Mouse (Mus musculus) forebrain, embryonic 11.5 days (tissue): ENCODE measurements around the gene Ppil3. TPM values are rescaled to one million over a fixed set of nuclear protein-coding genes. Genes with fewer than 3 reads are reported as not detected.

ENCODE experiments used
- ATAC-seq: fragments of 200-750 bp; cut with Nextera tagmentation; replicated peaks from 2 replicates; pipeline ENCODE4 v1.8.0; 2017; ENCODE audit warnings: moderate TSS enrichment; ENCODE audit not compliant: low FRiP score
- DNase-seq: peaks from one replicate; pipeline ENCODE4 v3.0.0-alpha.2; 2017; ENCODE audit warnings: low spot score
- H3K27ac ChIP-seq: fragments of 300-500 bp; sonication (generic); 2 replicates; pipeline ENCODE4 v1.5.1; 2014; ENCODE audit warnings: low read depth, low read length
- H3K27me3 ChIP-seq: fragments of 300-500 bp; sonication (generic); 2 replicates; pipeline ENCODE4 v1.6.1; 2014; ENCODE audit warnings: mild to moderate bottlenecking, low read length, mixed read lengths; ENCODE audit not compliant: control insufficient read depth, insufficient read depth
- H3K36me3 ChIP-seq: fragments of 300-500 bp; sonication (generic); 2 replicates; pipeline ENCODE4 v1.6.1; 2014; ENCODE audit warnings: mild to moderate bottlenecking, low read length, moderate library complexity, mixed read lengths; ENCODE audit not compliant: control insufficient read depth, insufficient read depth
- H3K4me1 ChIP-seq: fragments of 300-500 bp; sonication (generic); replicated peaks from 2 replicates; pipeline ENCODE4 v1.6.1; 2014; ENCODE audit warnings: low read length, mixed read lengths; ENCODE audit not compliant: control insufficient read depth, insufficient read depth
- H3K4me2 ChIP-seq: fragments of 300-500 bp; sonication (generic); 2 replicates; pipeline ENCODE4 v1.6.1; 2014; ENCODE audit warnings: low read depth, mild to moderate bottlenecking, low read length, moderate library complexity, mixed read lengths; ENCODE audit not compliant: severe bottlenecking
- H3K4me3 ChIP-seq: fragments of 300-500 bp; sonication (generic); 2 replicates; pipeline ENCODE4 v1.5.1; 2014; ENCODE audit warnings: low read depth, low read length
- H3K9ac ChIP-seq: fragments of 300-500 bp; sonication (generic); 2 replicates; pipeline ENCODE4 v1.6.1; 2014; ENCODE audit warnings: low read length
- H3K9me3 ChIP-seq: fragments of 300-500 bp; sonication (generic); 2 replicates; pipeline ENCODE4 v1.6.1; 2016; ENCODE audit warnings: low read length, mixed read lengths; ENCODE audit not compliant: control insufficient read depth
- WGBS: fragments of 180-500 bp; shearing (Covaris S2); extraction: QIAGEN DNeasy Blood & Tissue Kit; methylation state at CpG from one replicate; pipeline ENCODE4 v1.1.7; 2014; 5-methylcytosine and 5-hydroxymethylcytosine counted together
- polyA plus RNA-seq: library from polyadenylated mRNA; unstranded; fragments of >200 nt; fragmentation: Nextera tagmentation; extraction: Ambion mirVana; gene quantifications from 2 replicates; pipeline ENCODE4 v1.2.1, GENCODE M21; 2014

Ppil3 gene
- polyA plus RNA-seq, 1 experiment from 2014 or later = 53.8 TPM

GRCm38 (mm10) chr1:58391421-58392267, 53.6 kb downstream of the Ppil3 start:
- Histone ChIP-seq H3K36me3 (no peaks in the 10 kb centered on the region; the same call in 1 of the 2 replicates), H3K4me2 (peak overlapping the region; percentile 78), H3K27me3 (no peaks in the 10 kb centered on the region), H3K9me3 (no peaks in the 10 kb centered on the region), H3K27ac (no peak overlapping the region), H3K9ac (peak overlapping the region; percentile 99), H3K4me3 (peak overlapping the region; percentile 97), H3K4me1 (no peaks in the 10 kb centered on the region; the same call in 1 of the 2 replicates)
- ATAC-seq (no peak), DNase-seq (no peak)
- WGBS = 45% methylated on average over 19 of the region's 19 CpGs

- DNase-seq (no peak), ATAC-seq (no peak)
- Histone ChIP-seq H3K4me2 (no peak overlapping the region), H3K9ac (no peak overlapping the region), H3K27me3 (no peaks in the 10 kb centered on the region), H3K4me3 (no peak overlapping the region), H3K36me3 (no peaks in the 10 kb centered on the region), H3K27ac (no peak overlapping the region), H3K4me1 (no peaks in the 10 kb centered on the region), H3K9me3 (no peaks in the 10 kb centered on the region)
- WGBS = 80% methylated on average over 5 of the region's 5 CpGs
Measured at GRCm38 (mm10) chr1:58382586-58383281, 62.6 kb downstream of the Ppil3 start.

Other genes with a start within 250 kb of the Ppil3 start
- 0.07 TPM in 1 of 2 replicates, not detected in the other for gene Aox4, start 235.1 kb downstream of the Ppil3 start, polyA plus RNA-seq
- gene Aox2, start 167.2 kb downstream of the Ppil3 start, polyA plus RNA-seq = 0.05 TPM in 1 of 2 replicates, not detected in the other
- gene Bzw1, start 52.6 kb downstream of the Ppil3 start, polyA plus RNA-seq = 515 and 551 TPM in 2 replicates
- gene Clk1, start 21.4 kb downstream of the Ppil3 start, polyA plus RNA-seq = 150 and 158 TPM in 2 replicates
- 64.6 and 66.6 TPM in 2 replicates for gene Nif3l1, start 335 bp downstream of the Ppil3 start, polyA plus RNA-seq
- 46.7 and 54.0 TPM in 2 replicates for gene Orc2, start 59.6 kb upstream of the Ppil3 start, polyA plus RNA-seq
- 8.0 and 8.5 TPM in 2 replicates for gene Fam126b, start 140.8 kb upstream of the Ppil3 start, polyA plus RNA-seq
- 142 and 146 TPM in 2 replicates for gene Ndufb3, start 140.9 kb upstream of the Ppil3 start, polyA plus RNA-seq